Mouse (Mus musculus) kidney, embryonic 16.5 days (tissue): ENCODE results near the gene Ddx23. TPM values are rescaled to one million over a fixed set of nuclear protein-coding genes. Genes with fewer than 3 reads are reported as not detected.
A peak's percentile ranks its signal among the peaks of the same experiment; 100 is the strongest.

Experiments used
- ATAC-seq: fragments of 200-750 bp; cut with Nextera tagmentation; 2 replicates; pipeline ENCODE4 v1.8.0; 2017; ENCODE audit warnings: moderate TSS enrichment; ENCODE audit not compliant: low FRiP score, low TSS enrichment
- H3K27ac ChIP-seq: fragments of 300-500 bp; sonication (generic); 2 replicates; pipeline ENCODE4 v1.5.1; 2014; ENCODE audit warnings: low read length
- H3K27me3 ChIP-seq: fragments of 300-500 bp; sonication (generic); 2 replicates; pipeline ENCODE4 v1.6.1; 2014; ENCODE audit warnings: low read length, control low read depth, mixed read lengths; ENCODE audit not compliant: insufficient read depth
- H3K36me3 ChIP-seq: fragments of 300-500 bp; sonication (generic); 2 replicates; pipeline ENCODE4 v1.6.1; 2014; ENCODE audit warnings: low read length, control low read depth, mixed read lengths; ENCODE audit not compliant: insufficient read depth
- H3K4me1 ChIP-seq: fragments of 300-500 bp; sonication (generic); 2 replicates; pipeline ENCODE4 v1.6.1; 2014; ENCODE audit warnings: low read length, control low read depth, mixed read lengths; ENCODE audit not compliant: insufficient read depth
- H3K4me2 ChIP-seq: fragments of 300-500 bp; sonication (generic); replicated peaks from 2 replicates; pipeline ENCODE4 v1.6.1; 2014; ENCODE audit warnings: low read depth, low read length
- H3K4me3 ChIP-seq: fragments of 300-500 bp; sonication (generic); 2 replicates; pipeline ENCODE4 v1.5.1; 2014; ENCODE audit warnings: mild to moderate bottlenecking, low read length
- H3K9ac ChIP-seq: fragments of 300-500 bp; sonication (generic); replicated peaks from 2 replicates; pipeline ENCODE4 v1.6.1; 2014; ENCODE audit warnings: low read length
- H3K9me3 ChIP-seq: fragments of 300-500 bp; sonication (generic); 2 replicates; pipeline ENCODE4 v1.6.1; 2016; ENCODE audit warnings: low read length, control low read depth
- WGBS: fragments of 180-500 bp; shearing (Covaris S2); extraction: QIAGEN DNeasy Blood & Tissue Kit; methylation state at CpG from one replicate; pipeline ENCODE4 v1.1.7; 2014; 5-methylcytosine and 5-hydroxymethylcytosine counted together
- polyA plus RNA-seq: library from polyadenylated mRNA; unstranded; fragments of >200 nt; fragmentation: Nextera tagmentation; extraction: Ambion mirVana; gene quantifications from 2 replicates; pipeline ENCODE4 v1.2.1, GENCODE M21; 2015

Gene Ddx23
- polyA plus RNA-seq, 1 experiment from 2014 or later = 19.0 TPM

GRCm38 (mm10) chr15:98626078-98626477 lies 36.6 kb downstream of the Ddx23 start:
- Histone ChIP-seq H3K36me3 (no peaks in the 10 kb centered on the region), H3K4me3 (no peak overlapping the region), H3K27ac (no peak overlapping the region), H3K4me1 (peaks cover 38% of the 10 kb centered on the region), H3K27me3 (peaks cover 11% of the 10 kb centered on the region), H3K9me3 (no peaks in the 10 kb centered on the region), H3K4me2 (no peak overlapping the region), H3K9ac (no peak overlapping the region)
- no peak for ATAC-seq
- 3% methylated on average over 8 of the region's 8 CpGs for WGBS

- H3K27ac ChIP-seq = no peak overlapping the region
- no peaks in the 10 kb centered on the region for H3K9me3 ChIP-seq
- H3K27me3 ChIP-seq = no peaks in the 10 kb centered on the region
- WGBS = 56% methylated on average over 5 of the region's 5 CpGs
- H3K36me3 ChIP-seq = no peaks in the 10 kb centered on the region
- H3K9ac ChIP-seq = no peak overlapping the region
- no peak overlapping the region for H3K4me3 ChIP-seq
- H3K4me1 ChIP-seq = peaks cover 13% of the 10 kb centered on the region
- no peak overlapping the region for H3K4me2 ChIP-seq
- ATAC-seq = no peak
These were observed 39.3 kb downstream of the Ddx23 start for GRCm38 (mm10) chr15:98623361-98623821.

GRCm38 (mm10) chr15:98622721-98623120 lies 40.0 kb downstream of the Ddx23 start:
- WGBS = 23% methylated on average over 6 of the region's 6 CpGs
- H3K9ac ChIP-seq = no peak overlapping the region
- no peaks in the 10 kb centered on the region for H3K27me3 ChIP-seq
- H3K27ac ChIP-seq = no peak overlapping the region
- peaks cover 9% of the 10 kb centered on the region for H3K4me1 ChIP-seq
- no peaks in the 10 kb centered on the region for H3K9me3 ChIP-seq
- no peak for ATAC-seq
- H3K4me2 ChIP-seq = no peak overlapping the region
- no peaks in the 10 kb centered on the region for H3K36me3 ChIP-seq
- H3K4me3 ChIP-seq = no peak overlapping the region

- peaks cover 11% of the 10 kb centered on the region for H3K4me1 ChIP-seq
- WGBS = 12% methylated on average over 7 of the region's 7 CpGs
- H3K9ac ChIP-seq = no peak overlapping the region
- H3K4me3 ChIP-seq = no peak overlapping the region
- no peak overlapping the region for H3K4me2 ChIP-seq
- H3K27ac ChIP-seq = no peak overlapping the region
- H3K36me3 ChIP-seq = no peaks in the 10 kb centered on the region
- ATAC-seq = no peak; the same call in 1 of the 2 replicates
- no peaks in the 10 kb centered on the region for H3K27me3 ChIP-seq
- H3K9me3 ChIP-seq = no peaks in the 10 kb centered on the region
These were observed 40.5 kb downstream of the Ddx23 start for GRCm38 (mm10) chr15:98622199-98622598.

- Histone ChIP-seq H3K4me1 (peaks cover 14% of the 10 kb centered on the region), H3K27me3 (no peaks in the 10 kb centered on the region), H3K27ac (no peak overlapping the region), H3K4me3 (no peak overlapping the region), H3K4me2 (peak overlapping the region; percentile 36), H3K36me3 (no peaks in the 10 kb centered on the region), H3K9me3 (no peaks in the 10 kb centered on the region), H3K9ac (peak overlapping the region; percentile 54; the same call in 1 of the 2 replicates)
- WGBS = 2% methylated on average over 12 of the region's 12 CpGs
- 0 out of 2 replicates have a peak, but pooled peaks have one; percentile 29 for ATAC-seq
These were observed 45.5 kb downstream of the Ddx23 start for GRCm38 (mm10) chr15:98617176-98617537.

- peak overlapping the region; percentile 36 for H3K4me2 ChIP-seq
- no peak overlapping the region for H3K27ac ChIP-seq
These were observed 46.1 kb downstream of the Ddx23 start for GRCm38 (mm10) chr15:98616362-98617175.

GRCm38 (mm10) chr15:98615751-98616150 lies 46.9 kb downstream of the Ddx23 start:
- WGBS = 78% methylated on average over 6 of the region's 6 CpGs
- no peak overlapping the region for H3K4me3 ChIP-seq
- H3K27ac ChIP-seq = no peak overlapping the region
- ATAC-seq = no peak
- H3K9me3 ChIP-seq = no peaks in the 10 kb centered on the region
- no peak overlapping the region for H3K9ac ChIP-seq
- H3K4me1 ChIP-seq = peaks cover 14% of the 10 kb centered on the region
- H3K27me3 ChIP-seq = no peaks in the 10 kb centered on the region
- no peak overlapping the region for H3K4me2 ChIP-seq
- H3K36me3 ChIP-seq = no peaks in the 10 kb centered on the region

More at GRCm38 (mm10) chr15:98616362-98617175, 46.1 kb downstream of the Ddx23 start:
- ATAC-seq = 0 out of 2 replicates have a peak, but pooled peaks have one; percentile 28
- no peaks in the 10 kb centered on the region for H3K9me3 ChIP-seq
- H3K9ac ChIP-seq = 0 out of 2 replicates have a peak overlapping the region, but pooled peaks have one; percentile 41
- 31% methylated on average over 20 of the region's 20 CpGs for WGBS
- H3K27me3 ChIP-seq = no peaks in the 10 kb centered on the region
- peaks cover 14% of the 10 kb centered on the region for H3K4me1 ChIP-seq
- no peak overlapping the region for H3K4me3 ChIP-seq
- no peaks in the 10 kb centered on the region for H3K36me3 ChIP-seq

- H3K36me3 ChIP-seq = no peaks in the 10 kb centered on the region
- 55% methylated on average over 6 of the region's 6 CpGs for WGBS
- H3K4me3 ChIP-seq = no peak overlapping the region
- no peak for ATAC-seq
- no peaks in the 10 kb centered on the region for H3K9me3 ChIP-seq
- H3K27me3 ChIP-seq = no peaks in the 10 kb centered on the region
- H3K4me1 ChIP-seq = peaks cover 21% of the 10 kb centered on the region
- H3K27ac ChIP-seq = 0 out of 2 replicates have a peak overlapping the region, but pooled peaks have one; percentile 16
- H3K4me2 ChIP-seq = no peak overlapping the region
- no peak overlapping the region for H3K9ac ChIP-seq
These were observed 47.7 kb downstream of the Ddx23 start for GRCm38 (mm10) chr15:98614971-98615370.

GRCm38 (mm10) chr15:98614551-98614950 lies 48.1 kb downstream of the Ddx23 start:
- H3K27me3 ChIP-seq = no peaks in the 10 kb centered on the region
- no peaks in the 10 kb centered on the region for H3K9me3 ChIP-seq
- no peak overlapping the region for H3K4me2 ChIP-seq
- WGBS = 69% methylated on average over 9 of the region's 9 CpGs
- no peaks in the 10 kb centered on the region for H3K36me3 ChIP-seq
- no peak for ATAC-seq
- no peak overlapping the region for H3K27ac ChIP-seq
- no peak overlapping the region for H3K9ac ChIP-seq
- peaks cover 22% of the 10 kb centered on the region for H3K4me1 ChIP-seq
- no peak overlapping the region for H3K4me3 ChIP-seq

- ATAC-seq = no peak
- Histone ChIP-seq H3K36me3 (no peaks in the 10 kb centered on the region), H3K4me2 (no peak overlapping the region), H3K27me3 (no peaks in the 10 kb centered on the region), H3K9ac (no peak overlapping the region), H3K4me3 (no peak overlapping the region), H3K4me1 (peaks cover 32% of the 10 kb centered on the region), H3K27ac (no peak overlapping the region), H3K9me3 (no peaks in the 10 kb centered on the region)
- 97% methylated on average over 3 of the region's 3 CpGs for WGBS
These were observed 50.5 kb downstream of the Ddx23 start for GRCm38 (mm10) chr15:98612229-98612628.
